Mouse (Mus musculus) MEL (cell line): ENCODE results near the gene Esyt3.

Source experiments
- CHD1 ChIP-seq: IDR thresholded peaks from 2 replicates; pipeline ENCODE4 v1.6.1; 2012; ENCODE audit warnings: low read depth, mild to moderate bottlenecking, inconsistent platforms, low read length, improper control_type of control experiment
- CTCF ChIP-seq, 3 experiments: IDR thresholded peaks in 2 of 3; conservative IDR thresholded peaks in 1 of 3; 2 replicates each; pipeline ENCODE4 v1.5.1; 2011 to 2012; ENCODE audit warnings: low read length in 3 of 3, low read depth in 2 of 3, mild to moderate bottlenecking in 2 of 3, improper control_type of control experiment in 1 of 3, inconsistent platforms in 1 of 3, mixed read lengths in 1 of 3, moderate library complexity in 1 of 3; ENCODE audit not compliant: control insufficient read depth in 1 of 3, insufficient read depth in 1 of 3, poor library complexity in 1 of 3, severe bottlenecking in 1 of 3
- ELF1 ChIP-seq: IDR thresholded peaks from 2 replicates; pipeline ENCODE4 v1.6.1; 2014; ENCODE audit warnings: low read depth, mild to moderate bottlenecking, inconsistent platforms, low read length, improper control_type of control experiment, moderate library complexity
- EP300 ChIP-seq, 2 experiments: IDR thresholded peaks; 2 replicates each; pipeline ENCODE4 v1.6.1; 2011; ENCODE audit warnings: improper control_type of control experiment in 2 of 2, low read length in 2 of 2, low read depth in 1 of 2, mild to moderate bottlenecking in 1 of 2
- GATA1 ChIP-seq: IDR thresholded peaks from 2 replicates; pipeline ENCODE4 v1.6.1; 2011; ENCODE audit warnings: low read depth, low read length, improper control_type of control experiment
- MEF2A ChIP-seq: IDR thresholded peaks from 2 replicates; pipeline ENCODE4 v1.6.1; 2014; ENCODE audit warnings: low read depth, mild to moderate bottlenecking, inconsistent platforms, low read length, improper control_type of control experiment; ENCODE audit not compliant: poor library complexity, insufficient replicate concordance, severe bottlenecking; ENCODE audit errors: extremely low read depth
- MXI1 ChIP-seq: IDR thresholded peaks from 2 replicates; pipeline ENCODE4 v1.6.1; 2011; ENCODE audit warnings: mild to moderate bottlenecking, low read depth, low read length, improper control_type of control experiment
- POLR2A ChIP-seq, 2 experiments: IDR thresholded peaks; 2 replicates each; pipeline ENCODE4 v1.6.1; 2011 to 2012; ENCODE audit warnings: low read length in 2 of 2, mild to moderate bottlenecking in 2 of 2, control low read depth in 1 of 2, improper control_type of control experiment in 1 of 2, low read depth in 1 of 2, moderate library complexity in 1 of 2; ENCODE audit not compliant: control insufficient read depth in 1 of 2, insufficient read depth in 1 of 2, poor library complexity in 1 of 2

- TF ChIP-seq GATA1 (no peak), MXI1 (no peak), CHD1 (no peak), MEF2A (no peak), EP300 (IDR thresholded peaks at IDR 0.05; ENCODE audit: low read depth in 1 of 2, low read length in 2 of 2) (no peak), POLR2A (IDR thresholded peaks at IDR 0.05; ENCODE audit: control insufficient read depth in 1 of 2, insufficient read depth in 1 of 2, low read depth in 1 of 2, low read length in 2 of 2, poor library complexity in 1 of 2) (no peak), ELF1 (no peak), CTCF (IDR thresholded peaks at IDR 0.05 in 2 of 3, conservative IDR thresholded peaks at IDR 0.05 in 1 of 3; ENCODE audit: control insufficient read depth in 1 of 3, insufficient read depth in 1 of 3, low read depth in 2 of 3, low read length in 3 of 3, poor library complexity in 1 of 3, severe bottlenecking in 1 of 3) (no peak)
These were observed 32.4 kb upstream of the Esyt3 start for GRCm38 (mm10) chr9:99390716-99391115.
